17 mouse cellular contexts compared by ENCODE assay signal in the genomic region with DNA sequence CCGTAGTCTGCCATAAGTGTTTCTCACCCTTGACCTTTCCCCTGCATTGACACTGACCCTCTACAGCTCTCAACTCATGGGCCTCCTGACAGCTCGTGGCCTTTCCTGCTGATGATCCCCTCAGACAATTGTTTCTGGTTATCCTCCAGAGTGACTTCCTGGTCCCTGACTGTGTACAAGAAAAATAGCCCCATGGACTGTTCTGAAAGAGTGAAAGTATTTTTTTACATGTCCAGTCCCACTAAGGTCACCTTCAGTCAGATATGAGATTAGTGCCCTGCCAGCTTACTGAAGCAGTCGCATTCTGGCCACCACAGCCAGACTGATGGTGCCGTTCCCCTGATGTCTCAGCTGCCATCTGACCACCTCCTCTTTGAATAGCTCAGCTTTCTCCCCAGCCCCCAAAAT. TPM values are rescaled to one million over a fixed set of nuclear protein-coding genes. Genes with fewer than 3 reads are reported as not detected.
DNase-seq lines count a peak whose midpoint lies in the region; ATAC-seq lines count a peak whose summit lies in the region.
"Had no signal": no experiment of that assay in that cellular context is flagged by ENCODE, and none has a peak within 500 bp of the region (broad histone marks: within the 10 kb centered on the region; RNA-seq: fewer than 3 reads in every experiment).

No protein-coding gene starts in this region.

- no peak overlapping the region for H3K27ac ChIP-seq in forebrain, embryonic 10.5 days
- no peak overlapping the region for H3K27ac ChIP-seq in forebrain, embryonic 12.5 days
- peak overlapping the region; percentile 46 for H3K27ac ChIP-seq in heart, embryonic 15.5 days
- H3K27ac ChIP-seq in heart, embryonic 11.5 days (ENCODE audit: low read depth, low read length) = no peak overlapping the region
- no peak overlapping the region for H3K27ac ChIP-seq in limb, embryonic 10.5 days
- H3K27ac ChIP-seq: hindbrain, embryonic 12.5 days; lung, embryonic 15.5 days had no signal

- peak; percentile 6 for DNase-seq in forebrain, embryonic 10.5 days (ENCODE audit: extremely low spot score, low spot score)
- peak; percentile 22 for DNase-seq in limb, embryonic 10.5 days (ENCODE audit: low spot score)
- DNase-seq in left cerebral cortex, adult 11 months (ENCODE audit: low spot score) = no peak
- DNase-seq: cerebellum, adult 11 months; cerebellum, postnatal 25 days; forebrain, postnatal 0 days; gastrocnemius, postnatal 14 days; liver; thymus, postnatal 4 days had no signal

- H3K27me3 ChIP-seq in forebrain, embryonic 10.5 days (ENCODE audit: poor library complexity, severe bottlenecking) = no peaks in the 10 kb centered on the region
- no peaks in the 10 kb centered on the region for H3K27me3 ChIP-seq in forebrain, embryonic 12.5 days
- no peaks in the 10 kb centered on the region for H3K27me3 ChIP-seq in heart, embryonic 15.5 days
- no peaks in the 10 kb centered on the region for H3K27me3 ChIP-seq in heart, embryonic 11.5 days (ENCODE audit: control insufficient read depth, insufficient read depth, low read length)
- H3K27me3 ChIP-seq in megakaryocyte, embryonic 14.5 days (replicated peaks) = peaks cover 4% of the 10 kb centered on the region
- H3K27me3 ChIP-seq in limb, embryonic 10.5 days (ENCODE audit: low read depth, poor library complexity, severe bottlenecking) = no peaks in the 10 kb centered on the region
- H3K27me3 ChIP-seq: hindbrain, embryonic 12.5 days; lung, embryonic 15.5 days had no signal

- H3K9me3 ChIP-seq in forebrain, embryonic 10.5 days = no peaks in the 10 kb centered on the region
- no peaks in the 10 kb centered on the region for H3K9me3 ChIP-seq in forebrain, embryonic 12.5 days
- H3K9me3 ChIP-seq in heart, embryonic 15.5 days (replicated peaks) = no peaks in the 10 kb centered on the region
- H3K9me3 ChIP-seq in heart, embryonic 11.5 days (replicated peaks; ENCODE audit: control insufficient read depth, low read length) = no peaks in the 10 kb centered on the region
- no peaks in the 10 kb centered on the region for H3K9me3 ChIP-seq in megakaryocyte, embryonic 14.5 days
- no peaks in the 10 kb centered on the region for H3K9me3 ChIP-seq in limb, embryonic 10.5 days (replicated peaks)
- H3K9me3 ChIP-seq: hindbrain, embryonic 12.5 days; lung, embryonic 15.5 days had no signal

- 74% methylated on average over 4 of the region's 4 CpGs for WGBS in forebrain, embryonic 10.5 days
- WGBS in forebrain, embryonic 12.5 days = 74% methylated on average over 4 of the region's 4 CpGs
- WGBS in heart, embryonic 15.5 days = 25% methylated on average over 4 of the region's 4 CpGs
- WGBS in heart, embryonic 11.5 days (ENCODE audit: insufficient replicate concordance) = 21% methylated on average over 4 of the region's 4 CpGs
- 56% methylated on average over 4 of the region's 4 CpGs for WGBS in limb, embryonic 10.5 days

- H3K4me1 ChIP-seq in forebrain, embryonic 10.5 days = 0 out of 2 replicates have a peak, but pooled peaks cover 3% of the 10 kb centered on the region
- no peaks in the 10 kb centered on the region for H3K4me1 ChIP-seq in forebrain, embryonic 12.5 days
- H3K4me1 ChIP-seq in heart, embryonic 15.5 days (replicated peaks) = peaks cover 17% of the 10 kb centered on the region
- H3K4me1 ChIP-seq in heart, embryonic 11.5 days (ENCODE audit: control insufficient read depth, insufficient read depth, low read length) = peaks cover 8% of the 10 kb centered on the region
- peaks cover 53% of the 10 kb centered on the region for H3K4me1 ChIP-seq in megakaryocyte, embryonic 14.5 days
- peaks cover 4% of the 10 kb centered on the region; the same call in 1 of the 2 replicates for H3K4me1 ChIP-seq in limb, embryonic 10.5 days
- H3K4me1 ChIP-seq: hindbrain, embryonic 12.5 days; lung, embryonic 15.5 days had no signal

- no peak overlapping the region for H3K9ac ChIP-seq in forebrain, embryonic 12.5 days
- no peak overlapping the region for H3K9ac ChIP-seq in heart, embryonic 15.5 days
- H3K9ac ChIP-seq in heart, embryonic 11.5 days (ENCODE audit: low read depth, low read length) = no peak overlapping the region
- H3K9ac ChIP-seq: forebrain, postnatal 0 days; hindbrain, embryonic 12.5 days; lung, embryonic 15.5 days had no signal

- ATAC-seq in forebrain, embryonic 12.5 days (ENCODE audit: low FRiP score) = no peak
- no peak for ATAC-seq in heart, embryonic 15.5 days (replicated peaks; ENCODE audit: insufficient number of reproducible peaks, insufficient read depth, low FRiP score, low read depth)
- ATAC-seq in heart, embryonic 11.5 days (replicated peaks; ENCODE audit: insufficient number of reproducible peaks, low FRiP score, low TSS enrichment) = no peak
- no peak for ATAC-seq in megakaryocyte, adult 5-6 weeks (ENCODE audit: poor library complexity, severe bottlenecking)
- ATAC-seq: forebrain, postnatal 0 days had no signal

- no peak overlapping the region for H3K4me3 ChIP-seq in forebrain, embryonic 10.5 days
- H3K4me3 ChIP-seq in forebrain, embryonic 12.5 days (replicated peaks) = no peak overlapping the region
- no peak overlapping the region for H3K4me3 ChIP-seq in heart, embryonic 15.5 days
- H3K4me3 ChIP-seq in heart, embryonic 11.5 days (ENCODE audit: low read depth, low read length) = no peak overlapping the region
- H3K4me3 ChIP-seq in megakaryocyte, embryonic 14.5 days (replicated peaks) = peak overlapping the region; percentile 62
- no peak overlapping the region for H3K4me3 ChIP-seq in limb, embryonic 10.5 days
- H3K4me3 ChIP-seq: erythroblast, embryonic 14.5 days; hindbrain, embryonic 12.5 days; lung, embryonic 15.5 days had no signal

- H3K36me3 ChIP-seq in forebrain, embryonic 10.5 days (replicated peaks) = no peaks in the 10 kb centered on the region
- H3K36me3 ChIP-seq in forebrain, embryonic 12.5 days (replicated peaks) = no peaks in the 10 kb centered on the region
- H3K36me3 ChIP-seq in heart, embryonic 15.5 days = no peaks in the 10 kb centered on the region
- H3K36me3 ChIP-seq in heart, embryonic 11.5 days (ENCODE audit: control insufficient read depth, insufficient read depth, low read length) = no peaks in the 10 kb centered on the region
- no peaks in the 10 kb centered on the region for H3K36me3 ChIP-seq in megakaryocyte, embryonic 14.5 days (replicated peaks; ENCODE audit: low read length)
- no peaks in the 10 kb centered on the region for H3K36me3 ChIP-seq in limb, embryonic 10.5 days
- H3K36me3 ChIP-seq: hindbrain, embryonic 12.5 days; lung, embryonic 15.5 days had no signal

- H3K4me2 ChIP-seq in forebrain, embryonic 12.5 days = no peak overlapping the region
- no peak overlapping the region for H3K4me2 ChIP-seq in heart, embryonic 15.5 days
- no peak overlapping the region for H3K4me2 ChIP-seq in heart, embryonic 11.5 days
- H3K4me2 ChIP-seq: hindbrain, embryonic 12.5 days; lung, embryonic 15.5 days had no signal

RNA-seq across cellular contexts. Expression of a gene that starts 26.1 kb away (rescaled TPM):
- 45.1 and 45.7 TPM in 2 replicates for polyA plus RNA-seq in forebrain, embryonic 10.5 days (2016; fragmentation: Nextera tagmentation; extraction: Ambion mirVana)
- polyA plus RNA-seq in forebrain, embryonic 12.5 days (2016; fragmentation: Nextera tagmentation; extraction: Ambion mirVana) = 69.4 and 78.8 TPM in 2 replicates
- 41.2 and 42.9 TPM in 2 replicates for polyA plus RNA-seq in heart, embryonic 15.5 days (2015; fragmentation: Nextera tagmentation; extraction: Ambion mirVana)
- polyA plus RNA-seq in heart, embryonic 11.5 days (2014; fragmentation: Nextera tagmentation; extraction: Ambion mirVana) = 43.6 and 45.6 TPM in 2 replicates
- 3.1 and 38.7 TPM in 2 replicates for polyA plus RNA-seq in megakaryocyte, embryonic 14.5 days (2012; ENCODE audit: insufficient read depth, low replicate concordance)
- total RNA-seq in megakaryocyte, adult 5-6 weeks (2015) = 51.4 and 54.4 TPM in 2 replicates
- 88.6 and 119 TPM in 2 replicates for total RNA-seq in megakaryocyte, adult 5-6 weeks (2017)
- 33.7 and 53.2 TPM in 2 replicates for polyA plus RNA-seq in limb, embryonic 10.5 days (2016; fragmentation: Nextera tagmentation; extraction: Ambion mirVana)
